Mouse (Mus musculus): Measurements from ENCODE around the gene Mfsd12. TPM values are rescaled to one million over a fixed set of nuclear protein-coding genes. Genes with fewer than 3 reads are reported as not detected.

The Mfsd12 gene
- polyA plus RNA-seq, 1 experiment from 2014 or later = 4.1 TPM

DNA sequence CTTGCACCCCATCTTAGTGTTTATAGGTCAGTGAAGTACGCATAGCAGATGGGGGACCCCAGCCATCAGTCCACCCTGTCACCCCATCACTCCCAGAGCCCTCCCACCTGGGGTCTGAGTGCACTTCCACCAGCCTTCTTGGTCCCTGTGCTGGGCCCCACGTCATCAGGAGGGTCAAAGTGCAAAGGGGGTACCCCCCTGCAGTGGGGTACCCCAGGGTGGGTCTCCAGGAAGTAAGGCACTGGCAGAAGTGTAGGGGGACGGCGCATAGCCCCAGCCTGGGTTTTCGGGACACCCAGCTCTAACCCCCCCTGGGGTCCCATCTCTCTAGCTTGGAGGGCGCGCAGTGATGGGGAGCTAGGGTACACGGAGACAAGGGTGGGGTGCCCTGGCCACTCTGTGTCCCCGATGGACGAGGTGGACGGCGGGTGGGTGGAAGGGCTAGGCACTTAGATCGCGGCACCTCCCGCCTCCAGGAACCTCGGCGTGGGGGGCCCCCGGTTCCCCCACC is 42.6 kb downstream of the Mfsd12 start:
- Histone ChIP-seq H3K9me3 (replicated peaks; ENCODE audit: control insufficient read depth, low read length) (no peaks in the 10 kb centered on the region), H3K4me2 (ENCODE audit: low read length) (peak overlapping the region; percentile 35; the same call in 1 of the 2 replicates), H3K27me3 (replicated peaks; ENCODE audit: control insufficient read depth, insufficient read depth, low read length) (no peaks in the 10 kb centered on the region), H3K36me3 (ENCODE audit: control insufficient read depth, insufficient read depth, low read length) (peaks cover 34% of the 10 kb centered on the region), H3K27ac (ENCODE audit: low read depth, low read length) (0 out of 2 replicates have a peak overlapping the region, but pooled peaks have one; percentile 75), H3K4me1 (ENCODE audit: control insufficient read depth, insufficient read depth, low read length) (peaks cover 24% of the 10 kb centered on the region), H3K9ac (ENCODE audit: low read length) (0 out of 2 replicates have a peak overlapping the region, but pooled peaks have one; percentile 17), H3K4me3 (ENCODE audit: low read depth, low read length) (no peak overlapping the region)
- WGBS = 83% methylated on average over 18 of the region's 18 CpGs
- ATAC-seq = no peak
- no peak for DNase-seq (ENCODE audit: low spot score)

DNA sequence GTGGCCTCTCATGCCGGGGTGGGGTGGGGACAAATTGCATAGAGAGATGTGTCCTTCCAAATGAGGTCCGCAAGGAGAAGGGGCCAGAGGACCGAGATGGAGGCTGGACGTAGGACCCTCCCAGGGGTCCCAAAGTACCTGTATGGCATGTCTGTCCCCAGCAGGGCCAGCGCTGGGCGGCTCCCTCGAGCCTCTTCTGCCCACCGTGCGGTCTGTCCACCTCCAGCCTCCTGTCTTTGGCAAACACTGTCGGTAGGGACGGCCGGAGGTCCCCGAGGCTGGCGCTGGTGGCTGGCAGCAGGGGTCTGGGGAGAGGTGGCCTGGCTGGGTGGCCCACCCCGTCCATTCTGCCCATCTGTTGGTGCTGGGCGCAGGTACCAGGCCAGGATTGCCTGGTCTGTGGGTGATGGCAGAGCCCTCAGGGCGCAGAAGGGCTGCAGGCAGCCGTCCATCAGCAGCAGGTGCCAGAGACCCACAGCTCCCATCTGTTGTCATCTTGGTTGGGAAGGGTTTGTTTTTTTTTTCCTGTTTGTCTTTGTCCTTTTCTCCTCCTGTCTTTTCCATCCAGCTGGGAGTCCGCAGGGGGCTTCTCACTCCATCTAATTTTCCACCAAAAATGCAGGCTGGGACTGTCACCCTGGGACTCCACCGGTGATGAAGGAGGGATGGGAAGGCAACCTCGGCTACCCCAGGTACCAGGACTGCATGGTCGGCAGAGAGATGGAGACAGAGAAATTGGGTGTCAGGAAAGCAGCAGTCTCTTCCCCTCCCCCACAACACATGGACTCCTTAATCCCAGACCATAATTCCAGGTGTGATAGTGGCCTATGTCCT is 43.3 kb downstream of the Mfsd12 start:
- 49% methylated on average over 22 of the region's 22 CpGs for WGBS
- no peak for ATAC-seq
- H3K27ac ChIP-seq (ENCODE audit: low read depth, low read length) = peak overlapping the region; percentile 75
- peak overlapping the region; percentile 41 for H3K9ac ChIP-seq (ENCODE audit: low read length)
- peaks cover 35% of the 10 kb centered on the region for H3K36me3 ChIP-seq (ENCODE audit: control insufficient read depth, insufficient read depth, low read length)
- H3K4me2 ChIP-seq (ENCODE audit: low read length) = peak overlapping the region; percentile 35
- no peaks in the 10 kb centered on the region for H3K27me3 ChIP-seq (replicated peaks; ENCODE audit: control insufficient read depth, insufficient read depth, low read length)
- no peaks in the 10 kb centered on the region for H3K9me3 ChIP-seq (replicated peaks; ENCODE audit: control insufficient read depth, low read length)
- H3K4me1 ChIP-seq (ENCODE audit: control insufficient read depth, insufficient read depth, low read length) = peaks cover 24% of the 10 kb centered on the region
- H3K4me3 ChIP-seq (ENCODE audit: low read depth, low read length) = no peak overlapping the region
- peak; percentile 46 for DNase-seq (ENCODE audit: low spot score)

DNA sequence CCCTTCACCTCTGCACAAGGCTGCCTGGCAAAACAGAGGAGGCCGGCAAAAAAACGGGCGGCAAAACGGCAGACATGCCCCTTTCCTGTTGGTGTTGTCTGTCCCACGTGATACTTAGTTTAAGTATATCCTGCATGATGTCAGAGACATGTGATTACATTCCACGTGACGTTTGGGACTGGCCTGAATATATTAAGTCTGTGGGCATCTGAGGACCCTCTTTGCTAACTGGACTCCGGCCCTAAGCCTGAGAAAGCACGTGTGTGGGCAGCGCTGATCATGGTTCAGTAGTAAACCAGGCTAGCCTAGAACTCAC is 43.9 kb downstream of the Mfsd12 start:
- H3K9me3 ChIP-seq (replicated peaks; ENCODE audit: control insufficient read depth, low read length) = no peaks in the 10 kb centered on the region
- H3K27me3 ChIP-seq (replicated peaks; ENCODE audit: control insufficient read depth, insufficient read depth, low read length) = no peaks in the 10 kb centered on the region
- ATAC-seq = 0 out of 2 replicates have a peak, but pooled peaks have one; percentile 7
- peak overlapping the region; percentile 35; the same call in 1 of the 2 replicates for H3K4me2 ChIP-seq (ENCODE audit: low read length)
- H3K4me3 ChIP-seq (ENCODE audit: low read depth, low read length) = no peak overlapping the region
- H3K4me1 ChIP-seq (ENCODE audit: control insufficient read depth, insufficient read depth, low read length) = peaks cover 24% of the 10 kb centered on the region
- WGBS = 31% methylated on average over 10 of the region's 10 CpGs
- H3K27ac ChIP-seq (ENCODE audit: low read depth, low read length) = peak overlapping the region; percentile 80
- peak; percentile 49 for DNase-seq (ENCODE audit: low spot score)
- peaks cover 35% of the 10 kb centered on the region for H3K36me3 ChIP-seq (ENCODE audit: control insufficient read depth, insufficient read depth, low read length)
- no peak overlapping the region for H3K9ac ChIP-seq (ENCODE audit: low read length)

DNA sequence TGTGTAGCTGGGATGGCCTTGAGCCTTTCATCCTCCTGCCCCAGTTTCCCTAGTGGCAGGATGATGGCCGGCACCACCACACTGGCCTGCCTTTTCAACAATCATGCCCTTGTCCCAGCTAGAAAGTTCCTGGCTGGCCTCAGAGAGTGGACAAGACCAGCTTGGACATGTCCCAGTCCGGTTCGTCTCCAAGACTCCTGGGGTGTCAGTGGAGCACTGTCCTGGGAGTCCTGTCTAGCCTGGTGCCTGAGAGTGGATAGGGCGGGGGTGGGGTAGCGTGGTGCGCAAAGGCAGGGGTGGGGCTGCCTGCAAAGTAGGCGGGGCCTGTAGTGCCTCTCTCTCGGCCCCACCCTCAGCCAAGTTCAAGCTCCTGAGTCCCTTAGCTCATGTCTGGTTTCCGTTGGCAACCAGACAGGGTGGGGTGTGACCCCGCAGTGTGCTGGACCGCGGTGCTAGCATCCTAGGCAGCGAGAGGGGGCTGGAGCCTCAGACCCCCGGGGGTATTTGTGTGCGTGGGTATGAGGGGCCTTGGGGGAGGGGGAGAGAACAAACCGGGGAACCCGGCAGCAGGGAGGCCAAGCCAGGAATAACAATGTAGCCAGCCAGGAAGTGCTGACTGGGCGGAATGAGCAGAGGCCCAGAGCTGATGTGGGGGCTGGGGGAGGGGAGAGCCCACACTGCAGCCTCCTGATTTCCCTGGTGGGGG is 44.4 kb downstream of the Mfsd12 start:
- 7% methylated on average over 18 of the region's 18 CpGs for WGBS
- peaks cover 40% of the 10 kb centered on the region for H3K36me3 ChIP-seq (ENCODE audit: control insufficient read depth, insufficient read depth, low read length)

DNA sequence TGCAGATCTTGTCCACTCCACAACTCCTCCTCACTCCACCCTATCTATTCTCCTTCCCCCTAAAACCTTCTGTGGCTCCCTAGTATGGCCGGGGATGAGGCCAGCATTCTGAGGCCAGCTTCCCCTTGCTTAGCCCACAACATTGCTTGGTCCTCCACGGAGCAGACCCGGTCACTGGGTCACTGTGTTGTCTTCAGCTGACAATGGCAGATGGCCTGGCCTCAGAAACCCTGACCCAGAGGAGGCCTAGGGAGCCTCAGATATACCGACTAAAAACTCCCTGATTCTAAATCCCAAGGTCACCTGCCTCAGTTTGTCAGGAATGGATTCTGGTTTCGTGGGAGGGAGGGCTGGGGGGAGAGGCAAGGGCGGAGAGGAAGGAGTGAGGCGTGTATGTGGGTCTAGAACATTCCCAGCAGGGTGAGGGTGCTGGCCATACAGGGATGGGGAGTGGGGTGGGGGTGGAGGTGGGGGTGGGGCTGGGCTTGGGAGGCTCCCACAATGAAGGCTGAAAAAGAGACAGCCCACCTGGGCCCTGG is 45.0 kb downstream of the Mfsd12 start:
- Histone ChIP-seq H3K4me3 (ENCODE audit: low read depth, low read length) (no peak overlapping the region), H3K27me3 (replicated peaks; ENCODE audit: control insufficient read depth, insufficient read depth, low read length) (no peaks in the 10 kb centered on the region), H3K9ac (ENCODE audit: low read length) (peak overlapping the region; percentile 36), H3K4me1 (ENCODE audit: control insufficient read depth, insufficient read depth, low read length) (peaks cover 26% of the 10 kb centered on the region), H3K36me3 (ENCODE audit: control insufficient read depth, insufficient read depth, low read length) (peaks cover 46% of the 10 kb centered on the region), H3K27ac (ENCODE audit: low read depth, low read length) (peak overlapping the region; percentile 80), H3K4me2 (ENCODE audit: low read length) (peak overlapping the region; percentile 28; the same call in 1 of the 2 replicates), H3K9me3 (replicated peaks; ENCODE audit: control insufficient read depth, low read length) (no peaks in the 10 kb centered on the region)
- DNase-seq (ENCODE audit: low spot score) (no peak), ATAC-seq (no peak)
- 24% methylated on average over 7 of the region's 7 CpGs for WGBS

More for the DNA sequence above, 44.4 kb downstream of the Mfsd12 start:
- peak overlapping the region; percentile 36 for H3K9ac ChIP-seq (ENCODE audit: low read length)
- no peaks in the 10 kb centered on the region for H3K27me3 ChIP-seq (replicated peaks; ENCODE audit: control insufficient read depth, insufficient read depth, low read length)
- peak overlapping the region; percentile 80 for H3K27ac ChIP-seq (ENCODE audit: low read depth, low read length)
- no peaks in the 10 kb centered on the region for H3K9me3 ChIP-seq (replicated peaks; ENCODE audit: control insufficient read depth, low read length)
- peak; percentile 77 for ATAC-seq
- peak; percentile 80 for DNase-seq (ENCODE audit: low spot score)
- no peak overlapping the region for H3K4me3 ChIP-seq (ENCODE audit: low read depth, low read length)
- peak overlapping the region; percentile 28; the same call in 1 of the 2 replicates for H3K4me2 ChIP-seq (ENCODE audit: low read length)
- H3K4me1 ChIP-seq (ENCODE audit: control insufficient read depth, insufficient read depth, low read length) = peaks cover 24% of the 10 kb centered on the region

DNA sequence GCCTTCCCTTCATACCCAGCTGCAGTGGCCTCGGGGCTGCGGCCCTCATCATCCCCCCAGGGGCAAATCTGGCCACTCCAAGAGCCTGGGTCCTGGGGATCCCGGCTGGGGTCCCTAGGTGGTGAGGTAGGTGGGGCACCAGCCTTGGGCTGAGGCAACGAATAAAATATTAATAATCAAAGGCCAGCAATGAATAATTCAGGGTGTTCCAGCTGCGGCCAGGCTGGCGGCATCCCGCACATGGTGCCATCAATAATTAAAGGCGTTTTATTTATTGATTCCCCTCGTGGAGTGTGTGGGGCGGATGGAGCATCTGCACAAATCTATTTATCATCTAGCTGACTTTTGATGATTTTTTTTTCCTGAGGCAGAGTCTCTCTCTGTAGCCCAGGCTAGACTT is 46.2 kb downstream of the Mfsd12 start:
- H3K4me2 ChIP-seq (ENCODE audit: low read length) = no peak overlapping the region
- 0 out of 2 replicates have a peak, but pooled peaks cover 5% of the 10 kb centered on the region for H3K27me3 ChIP-seq (replicated peaks; ENCODE audit: control insufficient read depth, insufficient read depth, low read length)
- peak overlapping the region; percentile 29; the same call in 1 of the 2 replicates for H3K9ac ChIP-seq (ENCODE audit: low read length)
- WGBS = 66% methylated on average over 10 of the region's 10 CpGs
- no peaks in the 10 kb centered on the region for H3K9me3 ChIP-seq (replicated peaks; ENCODE audit: control insufficient read depth, low read length)
- ATAC-seq = no peak
- DNase-seq (ENCODE audit: low spot score) = no peak
- peaks cover 52% of the 10 kb centered on the region for H3K36me3 ChIP-seq (ENCODE audit: control insufficient read depth, insufficient read depth, low read length)
- peak overlapping the region; percentile 80; the same call in 1 of the 2 replicates for H3K27ac ChIP-seq (ENCODE audit: low read depth, low read length)
- H3K4me3 ChIP-seq (ENCODE audit: low read depth, low read length) = no peak overlapping the region
- H3K4me1 ChIP-seq (ENCODE audit: control insufficient read depth, insufficient read depth, low read length) = peaks cover 34% of the 10 kb centered on the region

DNA sequence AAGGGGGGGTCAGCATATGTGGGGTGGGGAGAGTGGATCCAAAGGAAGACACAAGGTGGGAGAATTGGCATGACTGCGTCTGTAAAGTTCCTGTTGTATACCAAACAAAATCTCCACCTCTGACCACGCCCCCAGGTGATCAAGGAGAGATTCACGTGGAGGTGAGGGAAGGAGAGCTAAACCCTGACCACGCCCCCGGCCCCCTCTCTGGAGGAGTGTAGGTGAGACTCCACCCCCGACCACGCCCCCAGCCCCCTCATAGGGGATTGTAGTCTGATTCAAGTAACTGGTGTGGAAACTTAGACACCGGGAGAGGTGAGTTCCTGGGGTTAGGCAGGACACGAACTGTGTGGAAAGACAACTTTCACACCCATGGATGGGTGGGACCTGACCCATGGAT is 46.8 kb downstream of the Mfsd12 start:
- peaks cover 52% of the 10 kb centered on the region for H3K36me3 ChIP-seq (ENCODE audit: control insufficient read depth, insufficient read depth, low read length)
- peaks cover 34% of the 10 kb centered on the region for H3K4me1 ChIP-seq (ENCODE audit: control insufficient read depth, insufficient read depth, low read length)

DNA sequence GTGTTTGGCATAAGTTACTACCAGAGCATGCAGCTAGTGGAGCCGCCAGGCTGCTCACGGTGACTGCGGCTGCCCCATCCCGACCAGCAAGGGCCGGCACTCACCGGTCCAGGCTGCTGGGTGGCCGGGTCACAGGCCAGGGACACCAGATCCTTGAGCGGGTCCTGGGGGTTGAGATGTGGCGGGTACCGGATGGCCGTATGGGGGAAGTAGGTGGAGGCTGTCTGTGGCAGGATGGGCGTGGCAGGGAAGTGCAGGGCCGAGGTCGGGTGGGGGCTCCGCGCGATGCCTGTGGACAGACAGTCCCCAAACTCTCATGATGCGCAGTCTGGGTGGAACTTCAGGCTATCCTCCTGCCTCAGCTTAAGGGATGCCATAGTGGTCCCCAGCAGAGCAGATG is 47.4 kb downstream of the Mfsd12 start:
- 0 out of 2 replicates have a peak, but pooled peaks cover 5% of the 10 kb centered on the region for H3K27me3 ChIP-seq (replicated peaks; ENCODE audit: control insufficient read depth, insufficient read depth, low read length)
- no peak overlapping the region for H3K4me3 ChIP-seq (ENCODE audit: low read depth, low read length)
- no peak overlapping the region for H3K4me2 ChIP-seq (ENCODE audit: low read length)
- no peaks in the 10 kb centered on the region for H3K9me3 ChIP-seq (replicated peaks; ENCODE audit: control insufficient read depth, low read length)
- no peak overlapping the region for H3K27ac ChIP-seq (ENCODE audit: low read depth, low read length)
- no peak for DNase-seq (ENCODE audit: low spot score)
- H3K4me1 ChIP-seq (ENCODE audit: control insufficient read depth, insufficient read depth, low read length) = peaks cover 34% of the 10 kb centered on the region
- no peak overlapping the region for H3K9ac ChIP-seq (ENCODE audit: low read length)
- ATAC-seq = no peak
- 71% methylated on average over 18 of the region's 18 CpGs for WGBS
- H3K36me3 ChIP-seq (ENCODE audit: control insufficient read depth, insufficient read depth, low read length) = peaks cover 46% of the 10 kb centered on the region

More for the DNA sequence above, 46.8 kb downstream of the Mfsd12 start:
- no peak overlapping the region for H3K4me2 ChIP-seq (ENCODE audit: low read length)
- no peak overlapping the region for H3K27ac ChIP-seq (ENCODE audit: low read depth, low read length)
- 0 out of 2 replicates have a peak, but pooled peaks cover 5% of the 10 kb centered on the region for H3K27me3 ChIP-seq (replicated peaks; ENCODE audit: control insufficient read depth, insufficient read depth, low read length)
- no peak overlapping the region for H3K9ac ChIP-seq (ENCODE audit: low read length)
- no peaks in the 10 kb centered on the region for H3K9me3 ChIP-seq (replicated peaks; ENCODE audit: control insufficient read depth, low read length)
- H3K4me3 ChIP-seq (ENCODE audit: low read depth, low read length) = no peak overlapping the region
- no peak for ATAC-seq
- WGBS = 18% methylated on average over 9 of the region's 9 CpGs
- no peak for DNase-seq (ENCODE audit: low spot score)

Measured in forebrain, embryonic 14.5 days (tissue).